In genomic region chr12:105836196-105836595, GRCm38 (mm10) we compare ENCODE assay signal across 9 mouse cellular contexts. TPM values are rescaled to one million over a fixed set of nuclear protein-coding genes. Genes with fewer than 3 reads are reported as not detected.
DNase-seq lines count a peak whose midpoint lies in the region; TF ChIP-seq lines count a peak whose summit lies in the region.
"Had no signal": no experiment of that assay in that cellular context is flagged by ENCODE, and none has a peak within 500 bp of the region (broad histone marks: within the 10 kb centered on the region; RNA-seq: fewer than 3 reads in every experiment).

No protein-coding gene starts in this region.

- WGBS in cerebellum, adult 2 months, result 84% methylated on average over 2 of the region's 2 CpGs

- no peaks in the 10 kb centered on the region for H3K27me3 ChIP-seq in cerebellum, adult 2 months (ENCODE audit: control insufficient read depth, insufficient read depth, low read length)
- H3K27me3 ChIP-seq: limb, embryonic 15.5 days had no signal

- TF ChIP-seq CTCF in cerebellum, adult 2 months (IDR thresholded peaks at IDR 0.05; ENCODE audit: borderline replicate concordance, insufficient read depth, low read depth, low read length), result peak; percentile 62

- no peak for TF ChIP-seq POLR2A in cerebellum, adult 2 months (IDR thresholded peaks at IDR 0.05; ENCODE audit: borderline replicate concordance, insufficient read depth, low read length)

- DNase-seq in cerebellum, adult 2 months, result no peak
- no peak for DNase-seq in cerebellum, adult 8-10 months
- DNase-seq in left cerebral cortex, adult 18-20 months (ENCODE audit: low spot score in 2 of 2), result peak; percentile 50 to 61
- DNase-seq in left cerebral cortex, adult 8-10 months (ENCODE audit: low spot score in 2 of 2), result no peak
- DNase-seq in Muller cell, postnatal 12 days (ENCODE audit: inconsistent ontology term), result peak; percentile 20
- peak; percentile 36 for DNase-seq in kidney, postnatal 14 days
- no peak for DNase-seq in c-Kit-positive CD71-positive TER-119-positive erythroid progenitor cells, embryonic 14.5 days (ENCODE audit: low spot score)
- no peak for DNase-seq in urinary bladder, postnatal 14 days (ENCODE audit: low spot score)

- no peak overlapping the region for H3K4me3 ChIP-seq in cerebellum, adult 2 months (replicated peaks; ENCODE audit: insufficient read depth, low read depth, low read length)
- H3K4me3 ChIP-seq: limb, embryonic 15.5 days had no signal

- H3K27ac ChIP-seq in cerebellum, adult 2 months (ENCODE audit: insufficient read depth, low read length), result no peak overlapping the region
- H3K27ac ChIP-seq: limb, embryonic 15.5 days had no signal

- no peaks in the 10 kb centered on the region for H3K4me1 ChIP-seq in cerebellum, adult 2 months (ENCODE audit: control insufficient read depth, insufficient read depth, low read length)
- H3K4me1 ChIP-seq: limb, embryonic 15.5 days had no signal

RNA-seq across cellular contexts. Expression of gene Papola, which starts 51.7 kb away (rescaled TPM):
- polyA plus RNA-seq in cerebellum, adult 2 months (2012; rRNA removed), result 99.3 and 106 TPM in 2 replicates
- 100 to 1,000 TPM; 146 to 157 TPM for total RNA-seq in left cerebral cortex, adult 18-20 months (2021)
- 100 to 1,000 TPM; 117 to 139 (median 131) TPM for total RNA-seq in left cerebral cortex, adult 8-10 months (2022)

Comparison
In these comparisons a context has a peak if more than half of its experiments do, and no peak if none do; other contexts are left out.
1. DNase-seq: peak in left cerebral cortex, adult 18-20 months (2 of 2), Muller cell, postnatal 12 days (single experiment) and kidney, postnatal 14 days (single experiment); none in cerebellum, adult 2 months (0 of 2), cerebellum, adult 8-10 months (single experiment), left cerebral cortex, adult 8-10 months (0 of 2), c-Kit-positive CD71-positive TER-119-positive erythroid progenitor cells, embryonic 14.5 days (single experiment) and urinary bladder, postnatal 14 days (single experiment).